Mouse (Mus musculus): ENCODE measurements around the gene Snx29. TPM values are rescaled to one million over a fixed set of nuclear protein-coding genes. Genes with fewer than 3 reads are reported as not detected.
"Not testable (repeated sequence)": the region's sequence is repeated elsewhere in the genome, so short reads cannot be mapped to it uniquely, and the experiment has no call there.

Gene Snx29
- total RNA-seq, 2 experiments from 2014 or later, result 7.3 to 8.4 TPM

DNA sequence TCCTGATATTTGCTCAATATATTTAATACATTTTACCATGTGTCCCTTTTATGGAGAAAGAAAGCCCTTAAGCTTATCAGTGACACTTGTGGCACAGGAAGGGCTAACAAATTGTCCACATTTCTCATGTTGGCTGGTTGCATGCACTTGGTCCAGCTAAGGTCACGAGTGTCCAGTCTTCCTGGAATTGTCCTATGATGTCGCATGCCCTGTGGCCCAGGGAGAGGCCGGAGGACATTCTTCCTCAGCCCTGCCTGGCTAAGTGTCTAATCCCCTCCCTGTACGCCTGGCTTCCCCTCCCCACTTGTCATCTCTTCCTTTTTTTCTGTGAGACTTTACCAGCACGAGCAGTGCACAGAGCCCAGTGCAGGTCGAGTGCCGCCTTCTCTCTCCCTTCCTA is 29.2 kb downstream of the Snx29 start:
- no peak for ATAC-seq (replicated peaks; ENCODE audit: low FRiP score, poor library complexity, severe bottlenecking)

DNA sequence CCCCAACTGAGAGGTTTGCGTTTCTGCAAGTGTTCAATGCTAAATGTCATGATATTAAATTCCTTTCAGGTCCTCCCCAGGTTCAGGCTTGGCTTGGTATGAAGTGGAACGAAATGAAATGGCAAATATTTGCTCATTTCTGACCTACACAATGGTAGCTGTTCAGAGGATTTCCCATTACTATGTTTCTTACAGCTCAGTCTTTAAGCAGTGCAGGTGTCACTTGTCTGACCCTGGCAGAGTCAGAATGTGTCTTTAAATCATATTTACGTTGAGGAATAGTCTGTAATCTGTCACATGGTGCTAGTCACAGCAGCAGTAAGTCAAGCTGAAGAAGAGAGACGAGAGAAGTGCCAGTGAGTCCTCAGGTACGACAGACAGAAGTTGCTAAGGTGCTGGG is 36.5 kb downstream of the Snx29 start:
- no peak for ATAC-seq (replicated peaks; ENCODE audit: low FRiP score, poor library complexity, severe bottlenecking)

DNA sequence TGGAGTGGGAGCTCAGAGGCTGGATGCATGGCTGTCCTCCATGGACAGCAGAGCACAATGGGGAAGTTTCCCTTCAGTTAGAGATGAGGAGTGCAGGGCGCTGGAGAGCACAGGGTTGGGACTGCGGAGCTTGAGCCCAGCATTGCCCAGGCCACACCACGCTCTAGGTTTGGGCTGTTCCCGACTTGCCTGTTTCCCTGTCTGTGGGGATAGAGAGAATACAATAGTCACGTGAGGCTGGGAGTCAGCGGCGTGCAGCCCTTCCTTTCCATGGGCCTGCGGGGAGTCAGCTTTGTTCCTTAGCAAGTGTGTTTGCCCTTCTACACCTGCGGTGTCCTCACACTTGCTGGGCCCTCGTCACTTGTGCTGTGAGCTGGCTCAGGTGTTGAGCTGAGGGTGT is 37.2 kb downstream of the Snx29 start:
- ATAC-seq (replicated peaks; ENCODE audit: low FRiP score, poor library complexity, severe bottlenecking), result no peak

DNA sequence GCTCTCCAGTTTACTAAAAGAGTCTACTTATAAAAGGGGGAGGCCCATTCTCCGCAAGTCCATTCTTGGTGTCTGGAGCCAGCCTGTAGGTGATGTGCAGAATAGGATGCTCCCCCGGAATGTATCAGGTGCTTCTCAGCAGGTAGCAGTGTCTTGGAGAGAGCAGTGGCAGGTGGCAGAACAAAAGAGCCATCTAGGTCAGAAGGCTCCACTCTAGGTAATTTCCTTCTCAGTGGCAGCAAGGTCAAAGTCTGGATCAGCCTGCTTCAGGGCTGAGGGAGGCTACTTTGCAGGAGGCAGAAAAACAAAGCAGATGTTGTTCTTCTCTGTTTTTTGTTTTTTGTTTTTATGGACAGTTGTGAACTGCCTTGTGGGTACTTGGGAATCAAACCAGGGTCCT is 37.9 kb downstream of the Snx29 start:
- ATAC-seq (replicated peaks; ENCODE audit: low FRiP score, poor library complexity, severe bottlenecking), result not testable (repeated sequence)

DNA sequence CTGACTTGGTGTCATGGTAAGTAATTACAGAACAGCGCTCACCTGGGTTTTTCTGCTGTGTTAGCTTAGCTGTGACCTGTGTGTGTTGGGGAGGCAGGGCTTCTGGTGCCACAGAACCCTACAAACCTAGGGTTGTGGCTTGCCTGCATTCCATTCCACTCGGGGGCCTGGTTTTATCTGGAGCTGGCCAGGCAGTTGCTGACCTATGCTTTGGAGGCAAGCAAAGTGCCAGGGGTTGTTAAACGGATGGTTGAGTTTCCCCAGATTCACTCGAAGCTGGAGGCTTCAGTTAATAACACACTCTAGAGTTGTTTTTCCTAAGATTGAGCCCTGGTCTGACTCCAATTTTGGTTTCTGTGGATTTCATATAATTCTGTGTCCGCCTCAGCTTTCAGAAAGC is 42.9 kb downstream of the Snx29 start:
- no peak for ATAC-seq (replicated peaks; ENCODE audit: low FRiP score, poor library complexity, severe bottlenecking)

DNA sequence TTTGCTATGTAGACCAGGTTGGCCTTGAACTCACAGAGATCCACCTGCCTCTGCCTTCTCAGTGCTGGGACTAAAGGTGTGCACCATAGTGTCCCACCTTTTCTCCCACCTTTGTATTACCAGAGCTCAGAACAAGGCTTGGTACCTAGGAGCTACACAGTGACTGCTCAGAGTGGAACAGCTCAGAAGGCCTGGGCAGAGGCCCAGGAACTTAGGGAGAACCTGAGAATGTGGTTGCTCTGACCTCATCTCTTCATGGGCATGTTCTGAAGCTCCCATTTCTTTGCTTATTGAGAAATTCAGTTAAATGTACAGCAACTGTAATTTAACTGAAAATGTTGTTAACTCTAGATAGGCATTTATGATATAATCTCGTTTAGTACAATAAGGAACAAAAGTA is 44.1 kb downstream of the Snx29 start:
- no peak for ATAC-seq (replicated peaks; ENCODE audit: low FRiP score, poor library complexity, severe bottlenecking)

DNA sequence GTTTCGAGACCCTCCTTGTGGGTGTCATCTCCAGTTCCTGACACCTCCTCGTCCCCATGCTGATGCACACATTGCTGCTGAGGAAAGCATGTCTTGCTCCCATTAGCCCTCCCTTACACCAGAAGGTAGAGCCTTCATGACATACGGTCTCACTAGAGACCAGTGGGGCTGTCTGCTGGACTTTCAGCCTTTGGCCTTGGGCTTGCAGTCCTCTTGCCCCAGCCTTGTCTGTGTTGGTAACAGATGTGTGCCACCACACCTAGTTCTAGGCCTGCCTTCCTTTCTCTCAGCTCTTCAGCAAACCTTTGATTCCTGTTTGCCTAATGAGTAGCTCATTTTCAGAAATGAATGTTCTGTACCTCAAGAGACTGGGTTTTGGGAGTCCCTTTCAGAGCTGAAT is 45.7 kb downstream of the Snx29 start:
- ATAC-seq (replicated peaks; ENCODE audit: low FRiP score, poor library complexity, severe bottlenecking), result no peak

DNA sequence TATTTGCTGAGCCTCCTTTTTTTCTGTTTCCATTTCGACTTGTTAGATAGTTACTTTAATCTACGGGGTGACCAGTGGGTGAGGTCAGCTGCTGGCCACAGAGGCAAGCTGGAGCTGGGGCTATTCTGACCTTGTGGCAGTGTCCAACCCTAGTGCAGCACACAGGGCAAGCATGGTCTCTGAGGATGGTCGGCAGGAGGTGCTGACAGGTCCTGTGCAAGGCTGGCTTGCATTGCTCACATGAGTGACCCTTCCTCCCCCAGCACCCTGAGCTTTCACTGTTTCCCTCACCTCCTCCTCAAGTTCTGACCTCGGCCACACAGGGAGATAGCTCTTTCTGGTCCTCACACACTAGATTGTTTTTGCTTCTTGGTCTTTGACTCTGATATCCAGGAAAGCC is 46.5 kb downstream of the Snx29 start:
- no peak for ATAC-seq (replicated peaks; ENCODE audit: low FRiP score, poor library complexity, severe bottlenecking)

DNA sequence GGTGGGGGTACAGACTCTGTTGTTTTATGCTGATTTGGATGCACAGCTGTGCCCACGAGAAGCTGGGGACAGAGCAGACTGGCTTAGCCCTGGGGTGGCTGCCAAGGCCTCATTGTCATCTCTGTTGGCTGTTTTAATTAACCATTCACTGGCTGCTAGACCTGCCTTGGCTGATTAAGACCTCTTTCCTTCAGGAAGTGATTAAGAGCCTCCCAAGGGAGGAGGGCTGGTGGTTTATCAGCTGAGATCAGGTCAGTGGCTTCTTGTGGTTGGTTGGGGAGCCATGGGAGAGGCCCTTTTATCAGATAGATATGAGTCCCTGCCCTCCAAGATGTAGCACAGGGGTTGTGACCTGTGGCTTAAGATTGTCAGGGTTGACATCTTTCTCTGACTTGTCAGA is 46.9 kb downstream of the Snx29 start:
- no peak for ATAC-seq (replicated peaks; ENCODE audit: low FRiP score, poor library complexity, severe bottlenecking)

DNA sequence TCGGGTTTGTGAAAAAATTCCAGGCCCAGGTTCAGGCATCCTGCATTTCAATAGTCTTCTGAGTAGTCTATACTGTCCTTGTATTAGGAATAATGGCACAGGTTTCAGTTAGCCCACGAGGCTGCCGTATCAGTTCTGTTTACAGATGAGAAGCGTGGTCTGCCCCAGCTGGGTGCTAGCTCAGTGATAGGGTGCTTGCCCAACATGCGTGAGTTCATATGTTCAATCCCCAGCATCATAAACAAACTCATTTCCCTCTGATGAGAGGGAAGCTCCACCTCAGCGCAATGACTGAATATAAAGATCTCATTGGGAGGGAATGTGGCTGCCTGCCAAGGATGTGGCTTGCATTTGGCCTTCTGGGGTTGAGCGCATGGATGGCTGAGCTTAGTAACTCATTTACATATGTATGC is 47.4 kb downstream of the Snx29 start:
- ATAC-seq (replicated peaks; ENCODE audit: low FRiP score, poor library complexity, severe bottlenecking), result no peak

DNA sequence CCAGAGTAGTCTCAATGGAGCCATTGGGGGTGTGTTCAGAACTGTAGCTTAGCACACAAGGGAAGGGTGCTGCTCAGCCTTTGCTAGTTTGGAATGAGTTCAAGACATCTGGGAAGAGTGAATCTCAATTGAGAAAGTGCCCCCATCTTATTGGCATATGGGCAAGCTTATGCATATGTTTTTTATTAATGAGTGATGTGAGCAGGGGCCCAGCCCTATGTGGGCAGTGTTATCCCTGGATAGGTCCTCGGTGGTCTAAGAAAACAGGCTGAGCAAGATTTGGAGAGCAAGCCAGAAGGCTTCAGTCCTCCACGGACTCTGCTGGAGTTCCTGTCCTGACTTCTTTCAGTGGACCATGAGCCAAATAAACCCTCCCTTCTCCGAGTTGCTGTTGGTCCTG is 56.6 kb downstream of the Snx29 start:
- no peak for ATAC-seq (replicated peaks; ENCODE audit: low FRiP score, poor library complexity, severe bottlenecking)

DNA sequence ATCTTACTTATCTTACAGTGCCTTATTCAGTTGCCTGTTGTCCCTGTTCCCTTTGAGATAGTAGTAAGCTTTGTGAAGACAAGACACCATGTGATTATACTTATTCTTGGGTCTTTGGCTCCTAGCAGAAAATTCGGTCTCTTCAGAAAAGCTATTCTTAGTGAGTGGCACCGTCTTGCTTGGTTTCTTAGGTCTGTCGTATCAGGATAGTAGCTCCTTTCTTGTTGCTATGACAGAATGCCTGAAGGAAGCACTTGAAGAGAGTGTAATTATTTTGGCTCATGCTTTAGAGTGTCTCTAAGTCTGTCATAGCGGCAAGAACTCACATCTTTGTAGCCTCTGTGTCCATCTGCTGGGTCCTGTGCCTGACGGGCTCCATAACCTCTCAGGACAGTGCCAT is 57.3 kb downstream of the Snx29 start:
- no peak for ATAC-seq (replicated peaks; ENCODE audit: low FRiP score, poor library complexity, severe bottlenecking)

DNA sequence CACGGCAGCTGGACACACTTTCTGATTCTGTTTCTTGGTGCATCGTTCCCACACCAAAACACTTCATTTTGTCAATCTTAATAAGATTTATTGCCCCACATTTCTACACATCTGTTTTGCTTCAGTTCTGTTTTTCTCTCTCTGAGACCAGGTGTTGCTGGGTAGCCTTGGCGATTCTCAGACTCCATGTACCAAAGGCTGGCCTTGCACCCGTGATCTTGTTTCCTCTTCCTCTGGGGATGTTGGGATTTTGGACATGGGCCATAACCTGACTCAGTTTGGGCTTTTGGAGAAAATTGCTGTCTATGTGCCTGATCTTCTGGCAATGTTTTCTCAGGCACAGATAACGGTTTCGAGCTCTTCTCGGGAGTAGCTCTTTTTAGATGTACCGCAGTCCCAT is 58.2 kb downstream of the Snx29 start:
- ATAC-seq (replicated peaks; ENCODE audit: low FRiP score, poor library complexity, severe bottlenecking), result no peak

DNA sequence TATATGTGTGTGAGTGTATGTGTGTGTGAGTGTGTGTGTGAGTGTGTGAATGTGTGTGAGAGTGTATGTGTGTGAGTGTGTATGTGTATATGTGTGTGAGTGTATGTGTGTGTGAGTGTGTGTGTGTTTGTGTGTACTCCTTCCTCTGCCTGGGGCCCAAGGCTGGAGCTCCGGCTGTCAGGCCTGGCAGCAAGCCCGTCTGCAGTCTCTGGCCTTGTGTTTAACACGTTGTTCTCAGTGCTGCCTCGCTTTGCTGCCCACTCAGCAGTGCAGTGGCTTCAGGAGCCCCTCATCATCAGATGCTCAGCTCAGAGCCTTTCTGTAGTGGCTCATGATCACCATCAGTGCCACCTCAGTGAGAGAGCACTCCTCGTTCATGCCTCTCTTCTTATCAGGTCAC is 61.7 kb downstream of the Snx29 start:
- no peak for ATAC-seq (replicated peaks; ENCODE audit: low FRiP score, poor library complexity, severe bottlenecking)

DNA sequence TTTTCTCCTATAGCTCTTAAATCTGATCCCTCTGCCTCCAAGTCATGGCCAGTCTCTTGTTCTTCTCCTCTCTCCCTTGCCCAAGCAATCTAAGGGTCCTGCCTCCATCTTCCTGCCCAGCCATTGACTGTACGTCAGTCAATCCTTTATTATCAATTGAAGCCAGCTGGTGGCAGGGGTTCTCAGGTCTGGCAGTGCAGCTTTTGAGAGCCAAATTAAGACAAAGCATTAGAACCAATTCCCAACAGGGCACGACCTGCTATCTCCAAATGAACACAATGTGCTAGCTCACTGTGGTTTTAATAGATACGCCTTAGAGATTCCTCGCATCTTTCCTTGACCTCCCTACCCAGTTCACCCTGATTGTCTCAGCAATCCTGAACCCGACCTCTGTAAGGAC is 62.4 kb downstream of the Snx29 start:
- ATAC-seq (replicated peaks; ENCODE audit: low FRiP score, poor library complexity, severe bottlenecking), result no peak

DNA sequence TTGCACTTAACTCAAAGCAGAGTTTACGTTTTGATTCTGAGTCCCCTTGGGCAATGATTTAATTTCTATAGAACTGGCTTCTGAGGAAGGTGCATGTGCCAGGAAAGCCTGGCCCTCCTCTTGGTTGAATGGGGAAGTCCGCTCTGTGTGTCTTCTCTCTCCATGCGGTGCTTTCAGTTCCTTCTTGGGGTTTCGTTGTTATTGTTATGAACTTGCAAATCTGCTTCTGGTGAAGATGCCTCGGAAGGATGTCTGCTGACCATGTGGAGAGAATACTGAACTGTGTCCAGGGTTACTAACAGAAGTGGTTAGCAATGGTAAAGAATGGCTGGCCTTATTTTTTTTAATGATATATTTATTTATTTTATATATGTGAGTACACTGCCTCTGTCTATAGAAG is 63.1 kb downstream of the Snx29 start:
- no peak for ATAC-seq (replicated peaks; ENCODE audit: low FRiP score, poor library complexity, severe bottlenecking)

DNA sequence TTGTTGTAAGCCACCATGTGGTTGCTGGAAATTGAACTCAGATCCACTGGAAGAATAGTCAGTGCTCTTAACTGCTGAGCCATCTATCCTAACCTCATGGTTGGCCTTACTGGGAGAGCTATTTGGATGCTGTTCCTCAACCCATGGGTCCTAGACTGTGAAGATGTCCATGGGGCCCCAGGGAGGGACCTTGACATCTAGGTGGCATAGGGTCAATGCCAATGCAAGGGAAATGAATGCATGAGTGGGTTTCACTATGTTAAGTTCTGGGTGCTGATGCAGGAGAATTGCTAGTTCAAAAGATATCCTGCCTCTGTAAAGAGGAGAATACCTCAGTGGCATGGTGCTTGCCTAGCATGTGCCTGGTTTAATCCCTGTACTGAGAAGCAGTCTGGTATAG is 63.5 kb downstream of the Snx29 start:
- ATAC-seq (replicated peaks; ENCODE audit: low FRiP score, poor library complexity, severe bottlenecking), result no peak

DNA sequence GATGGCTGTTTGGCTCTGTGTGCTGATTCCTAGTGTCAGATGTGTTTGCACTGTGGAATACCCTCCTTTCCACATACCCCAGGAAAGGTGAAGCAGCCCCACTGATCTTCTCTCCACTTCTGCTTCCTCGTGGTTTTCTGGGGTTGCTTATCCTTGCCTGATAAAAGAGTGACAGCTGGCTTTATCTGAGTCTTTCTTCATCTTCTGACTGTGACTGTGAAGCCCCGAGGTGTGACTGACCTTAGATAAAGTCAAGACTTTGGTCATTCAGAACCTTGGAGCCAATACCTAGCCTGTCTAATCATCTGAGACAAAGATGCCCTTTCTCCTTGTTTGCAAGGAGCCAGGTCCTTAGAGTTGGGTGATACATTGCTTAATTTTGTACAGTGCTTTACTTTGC is 65.4 kb downstream of the Snx29 start:
- ATAC-seq (replicated peaks; ENCODE audit: low FRiP score, poor library complexity, severe bottlenecking), result no peak

DNA sequence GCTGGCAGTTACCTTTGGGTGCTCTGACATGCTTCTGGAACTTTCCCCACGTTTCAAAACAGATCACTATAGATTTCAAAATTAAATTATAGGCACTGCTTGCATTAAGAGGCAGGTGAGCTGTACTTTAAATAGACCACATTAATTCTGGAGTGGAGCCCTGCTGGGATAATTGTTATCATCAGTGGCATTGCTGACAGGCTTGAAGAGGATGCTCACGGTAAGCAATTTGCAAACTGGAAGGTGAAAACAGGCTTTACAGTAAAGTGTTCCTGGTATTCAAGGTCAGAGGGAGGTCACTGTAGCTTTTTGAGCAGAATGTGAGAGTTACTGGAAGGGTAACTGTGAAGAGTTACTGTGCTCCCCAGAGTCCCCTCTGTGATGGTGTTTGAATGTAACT is 66.6 kb downstream of the Snx29 start:
- ATAC-seq (replicated peaks; ENCODE audit: low FRiP score, poor library complexity, severe bottlenecking), result no peak

DNA sequence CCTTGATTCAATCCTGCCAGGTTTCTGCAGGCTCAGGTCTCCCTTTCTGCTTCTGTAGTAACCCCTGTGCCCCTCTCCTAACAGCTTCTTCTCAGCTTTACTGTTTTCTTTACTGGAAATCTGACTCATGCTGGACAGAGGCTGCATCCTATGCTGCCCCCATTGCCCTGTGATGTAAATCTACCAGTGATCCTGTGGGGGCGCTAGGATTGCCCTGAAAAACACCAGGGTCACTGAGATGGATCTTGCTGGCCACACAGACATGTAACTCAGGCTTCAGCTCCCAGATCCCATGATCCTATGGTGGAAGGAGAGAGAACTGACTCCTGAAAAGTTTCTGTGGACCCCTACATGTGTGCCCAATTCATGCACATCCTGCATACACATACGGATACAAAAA is 73.9 kb downstream of the Snx29 start:
- no peak for ATAC-seq (replicated peaks; ENCODE audit: low FRiP score, poor library complexity, severe bottlenecking)

DNA sequence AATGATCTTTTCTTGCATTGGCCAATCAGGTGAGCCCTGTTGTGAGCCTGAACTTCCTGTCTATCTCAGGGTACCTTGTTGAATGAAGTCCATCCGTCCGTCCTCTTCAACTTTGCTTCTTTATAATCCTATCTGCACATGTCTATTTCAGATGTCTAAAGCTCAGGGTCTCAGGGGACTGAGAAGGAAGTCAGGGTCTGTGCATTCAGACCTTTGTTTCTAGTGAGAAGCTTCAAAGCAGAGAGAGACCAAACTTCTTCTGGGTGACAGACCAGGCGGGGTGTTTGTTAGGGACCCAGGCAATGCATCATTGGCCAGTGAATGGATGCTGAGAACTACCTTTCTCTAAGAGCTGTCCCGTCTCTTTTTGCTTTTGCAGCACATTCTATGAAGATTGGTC is 76.7 kb downstream of the Snx29 start:
- ATAC-seq (replicated peaks; ENCODE audit: low FRiP score, poor library complexity, severe bottlenecking), result no peak

DNA sequence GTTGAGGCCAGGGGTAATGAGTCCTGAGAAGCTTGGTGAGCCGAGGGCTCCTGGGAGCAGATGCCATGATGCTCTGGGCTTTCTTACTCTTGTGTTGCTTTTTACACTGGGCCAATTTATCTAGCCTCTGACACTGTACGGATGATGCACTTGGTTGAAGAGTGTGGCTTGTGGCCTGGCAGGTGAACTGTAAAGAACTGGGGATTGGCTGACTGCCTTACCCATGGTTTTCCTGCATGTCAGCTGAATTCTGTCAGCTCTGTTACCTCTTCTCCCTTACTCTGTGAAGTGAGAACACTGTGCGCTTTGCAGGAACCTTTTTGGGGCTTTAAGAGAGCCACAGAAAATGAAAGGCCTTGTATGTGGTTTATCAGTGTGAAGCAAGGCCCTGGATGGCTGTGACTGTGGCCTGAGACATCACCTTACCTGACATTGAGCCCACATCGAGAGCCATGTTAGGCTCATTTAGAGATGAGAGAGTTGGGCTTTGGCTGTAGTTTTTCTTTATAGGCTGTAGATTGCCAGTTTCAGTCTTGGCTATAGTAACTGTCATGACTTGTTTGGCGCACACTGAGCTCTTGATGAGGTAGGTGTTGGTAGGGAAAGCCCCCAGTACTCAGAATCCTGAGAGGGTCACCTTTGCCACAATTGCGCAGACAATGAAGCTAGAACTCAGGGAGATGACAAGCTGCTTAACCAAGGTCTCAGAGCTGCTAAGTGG is 77.3 kb downstream of the Snx29 start:
- ATAC-seq (replicated peaks; ENCODE audit: low FRiP score, poor library complexity, severe bottlenecking), result no peak

Data from erythroid progenitor cell, adult 5-6 weeks (primary cell).